Mouse (Mus musculus): ENCODE data around the gene Slc30a5. TPM values are rescaled to one million over a fixed set of nuclear protein-coding genes. Genes with fewer than 3 reads are reported as not detected.

The Slc30a5 gene
- 5.9 and 6.8 TPM in 2 replicates for polyA plus RNA-seq (2012; rRNA removed)

GRCm38 (mm10) chr13:100832741-100833639, at the start of gene Slc30a5:
Slc30a5 (minus strand) TSS chr13:100833427.

GRCm38 (mm10) chr13:100786414-100786867, 46.8 kb downstream of the Slc30a5 start, which contains the start of gene Ccnb1:
Ccnb1 (minus strand) TSS chr13:100786570.

GRCm38 (mm10) chr13:100775252-100776055, 57.8 kb downstream of the Slc30a5 start, which contains the start of gene Cenph:
Cenph (minus strand) TSS chr13:100775899.

Other genes starting within 250 kb of the Slc30a5 start
- 4.3 and 5.3 TPM in 2 replicates for gene Marveld2, start 216.5 kb downstream of the Slc30a5 start, polyA plus RNA-seq (2012; rRNA removed)
- gene Ak6, start 182.4 kb downstream of the Slc30a5 start, polyA plus RNA-seq (2012; rRNA removed) = 4.1 and 4.6 TPM in 2 replicates
- gene Rad17, start 182.4 kb downstream of the Slc30a5 start, polyA plus RNA-seq (2012; rRNA removed) = 0.14 and 0.57 TPM in 2 replicates
- not detected in 2 replicates for gene Taf9, start 181.8 kb downstream of the Slc30a5 start, polyA plus RNA-seq (2012; rRNA removed)
- gene Ccdc125, start 163.7 kb downstream of the Slc30a5 start, polyA plus RNA-seq (2012; rRNA removed) = 0.24 and 0.35 TPM in 2 replicates
- gene Cdk7, start 102.5 kb downstream of the Slc30a5 start, polyA plus RNA-seq (2012; rRNA removed) = 3.8 and 5.3 TPM in 2 replicates
- gene Mrps36, start 88.8 kb downstream of the Slc30a5 start, polyA plus RNA-seq (2012; rRNA removed) = 10.3 and 11.9 TPM in 2 replicates
- 0.09 TPM in 1 of 2 replicates, not detected in the other for gene Cenph, start 57.5 kb downstream of the Slc30a5 start, polyA plus RNA-seq (2012; rRNA removed)
- gene Ccnb1, start 46.9 kb downstream of the Slc30a5 start, polyA plus RNA-seq (2012; rRNA removed) = 2.4 and 3.7 TPM in 2 replicates

Data from stomach, adult 2 months (tissue).